Mouse (Mus musculus) midbrain, embryonic 10.5 days (tissue): ENCODE measurements around the gene Trim54. TPM values are rescaled to one million over a fixed set of nuclear protein-coding genes. Genes with fewer than 3 reads are reported as not detected.
A peak's percentile ranks its signal among the peaks of the same experiment; 100 is the strongest.

Source experiments
- DNase-seq: peaks from one replicate; pipeline ENCODE4 v3.0.0-alpha.2; 2017; ENCODE audit warnings: low spot score
- H3K27ac ChIP-seq: fragments of 300-500 bp; sonication (generic); replicated peaks from 2 replicates; pipeline ENCODE4 v1.5.1; 2016; ENCODE audit warnings: mild to moderate bottlenecking
- H3K27me3 ChIP-seq: fragments of 300-500 bp; sonication (generic); 2 replicates; pipeline ENCODE4 v1.6.1; 2016; ENCODE audit warnings: low read depth, mild to moderate bottlenecking; ENCODE audit not compliant: poor library complexity, severe bottlenecking
- H3K36me3 ChIP-seq: fragments of 300-500 bp; sonication (generic); 2 replicates; pipeline ENCODE4 v1.6.1; 2016; ENCODE audit warnings: mild to moderate bottlenecking, moderate library complexity
- H3K4me1 ChIP-seq: fragments of 300-500 bp; sonication (generic); 2 replicates; pipeline ENCODE4 v1.6.1; 2016
- H3K4me3 ChIP-seq: fragments of 300-500 bp; sonication (generic); 2 replicates; pipeline ENCODE4 v1.5.1; 2016; ENCODE audit warnings: mild to moderate bottlenecking, moderate library complexity
- H3K9me3 ChIP-seq: fragments of 300-500 bp; sonication (generic); replicated peaks from 2 replicates; pipeline ENCODE4 v1.6.1; 2016; ENCODE audit warnings: mild to moderate bottlenecking
- WGBS: fragments of 180-500 bp; shearing (Covaris S2); methylation state at CpG from one replicate; pipeline ENCODE4 v1.1.7; 2016; 5-methylcytosine and 5-hydroxymethylcytosine counted together
- polyA plus RNA-seq: library from polyadenylated mRNA; unstranded; fragments of >200 nt; fragmentation: Nextera tagmentation; extraction: Ambion mirVana; gene quantifications from 2 replicates; pipeline ENCODE4 v1.2.1, GENCODE M21; 2016

Gene Trim54
- polyA plus RNA-seq, 1 experiment from 2014 or later = not detected

DNA sequence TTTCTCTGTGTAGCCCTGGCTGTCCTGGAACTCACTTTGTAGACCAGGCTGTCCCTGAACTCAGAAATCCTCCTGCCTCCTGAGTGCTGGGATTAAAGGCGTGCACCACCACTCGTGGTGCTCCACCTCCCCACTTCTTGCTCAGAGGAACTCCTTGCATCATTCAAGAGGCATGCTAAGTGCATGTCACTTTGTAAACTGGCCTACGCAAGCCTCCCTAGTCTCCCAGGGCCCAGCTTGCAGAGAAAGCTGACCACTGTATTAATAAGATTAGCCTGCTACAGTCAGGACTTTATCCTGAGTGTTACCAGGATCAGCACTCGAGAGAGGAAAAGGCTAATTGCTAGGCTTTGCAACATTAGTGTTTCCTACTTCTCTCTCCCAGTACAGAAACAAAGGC, 52.1 kb downstream of the Trim54 start:
- Histone ChIP-seq H3K27ac (no peak overlapping the region), H3K4me1 (no peaks in the 10 kb centered on the region), H3K36me3 (peaks cover 98% of the 10 kb centered on the region), H3K9me3 (no peaks in the 10 kb centered on the region), H3K27me3 (no peaks in the 10 kb centered on the region), H3K4me3 (no peak overlapping the region)
- DNase-seq = no peak
- 94% methylated on average over 4 of the region's 4 CpGs for WGBS

DNA sequence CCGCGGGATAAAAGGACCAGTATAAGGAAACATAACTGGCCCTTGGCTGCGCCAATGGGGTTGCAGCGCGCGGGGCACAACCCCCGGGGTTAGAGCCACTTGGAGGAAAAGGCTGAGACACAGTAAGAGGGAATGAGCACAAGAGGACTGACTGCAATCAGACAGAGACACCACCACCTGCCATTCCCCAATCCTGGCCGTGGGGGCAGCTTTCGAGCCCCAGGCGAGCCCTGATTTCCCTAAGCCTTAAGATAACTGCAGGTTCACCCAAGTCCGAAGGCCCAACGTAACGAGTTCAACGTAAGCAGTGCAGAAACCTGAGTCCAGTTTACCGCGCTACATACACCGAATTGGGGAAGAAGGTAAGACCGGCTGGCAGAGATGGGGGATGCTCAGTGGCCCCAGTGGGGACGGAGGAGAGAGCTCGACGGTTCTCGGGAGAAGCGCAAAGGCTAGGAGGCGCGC, 62.8 kb downstream of the Trim54 start:
- WGBS = under 1% methylated on average over 25 of the region's 25 CpGs
- Histone ChIP-seq H3K9me3 (no peaks in the 10 kb centered on the region), H3K27ac (peak overlapping the region; percentile 95), H3K36me3 (peaks cover 30% of the 10 kb centered on the region), H3K4me3 (peak overlapping the region; percentile 97), H3K4me1 (peaks cover 15% of the 10 kb centered on the region), H3K27me3 (no peaks in the 10 kb centered on the region)
- DNase-seq = no peak

DNA sequence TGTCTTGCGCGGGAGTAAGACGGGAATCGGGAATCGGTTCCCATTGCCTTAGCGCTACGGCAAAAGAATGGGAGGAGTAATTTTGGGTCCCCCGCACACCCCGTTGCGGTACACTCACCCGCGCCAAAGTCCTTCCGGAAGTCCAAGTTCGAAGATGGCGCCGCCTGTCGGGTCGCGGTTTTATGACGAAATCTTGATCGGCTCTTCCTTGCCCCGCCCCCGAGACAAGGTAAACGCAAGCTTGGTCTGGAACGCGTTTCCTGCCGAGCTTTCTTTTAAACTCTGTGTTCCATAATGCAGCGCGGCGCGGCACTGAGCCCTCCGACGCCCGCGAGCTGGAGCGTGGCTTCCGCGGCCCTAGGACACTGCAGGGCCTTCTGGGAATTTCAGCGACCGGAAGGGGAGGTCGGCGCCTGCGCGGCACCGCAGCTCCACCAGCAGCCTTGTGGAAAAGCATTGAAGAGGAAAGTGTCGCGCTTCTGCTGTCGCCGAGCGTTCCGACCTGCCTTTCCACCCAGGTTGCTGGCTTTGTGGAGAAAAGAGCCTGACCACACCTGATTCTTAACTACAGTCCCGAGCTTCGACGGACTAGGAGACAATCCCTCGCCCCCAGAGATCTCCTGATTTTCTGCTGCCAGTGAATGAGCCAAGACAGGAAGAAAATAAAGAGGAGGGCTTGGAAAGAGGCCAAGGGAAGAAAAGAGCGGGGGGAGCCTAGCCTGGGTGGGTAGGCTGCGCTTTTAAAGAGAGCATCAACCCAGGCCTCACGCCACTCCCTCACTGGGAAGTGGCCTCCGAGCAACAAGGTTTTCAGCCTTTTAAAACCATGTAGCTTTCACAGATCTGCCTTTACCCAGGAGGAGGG, 63.5 kb downstream of the Trim54 start, which contains the start of the genes Gm29609 and Gtf3c2:
Gene Gm29609, minus strand, starts transcription at position 146 of the 865 bp plus-strand sequence.
Gene Gtf3c2, minus strand, starts transcription at position 379 of the 865 bp plus-strand sequence.
- Histone ChIP-seq H3K4me1 (peaks cover 15% of the 10 kb centered on the region), H3K27me3 (no peaks in the 10 kb centered on the region), H3K4me3 (peak within 1 kb of the TSS; percentile 97), H3K27ac (peak within 1 kb of the TSS; percentile 95), H3K9me3 (no peaks in the 10 kb centered on the region), H3K36me3 (peaks cover 23% of the 10 kb centered on the region)
- WGBS = under 1% methylated on average over 59 of the region's 59 CpGs
- peak; percentile 93 for DNase-seq

DNA sequence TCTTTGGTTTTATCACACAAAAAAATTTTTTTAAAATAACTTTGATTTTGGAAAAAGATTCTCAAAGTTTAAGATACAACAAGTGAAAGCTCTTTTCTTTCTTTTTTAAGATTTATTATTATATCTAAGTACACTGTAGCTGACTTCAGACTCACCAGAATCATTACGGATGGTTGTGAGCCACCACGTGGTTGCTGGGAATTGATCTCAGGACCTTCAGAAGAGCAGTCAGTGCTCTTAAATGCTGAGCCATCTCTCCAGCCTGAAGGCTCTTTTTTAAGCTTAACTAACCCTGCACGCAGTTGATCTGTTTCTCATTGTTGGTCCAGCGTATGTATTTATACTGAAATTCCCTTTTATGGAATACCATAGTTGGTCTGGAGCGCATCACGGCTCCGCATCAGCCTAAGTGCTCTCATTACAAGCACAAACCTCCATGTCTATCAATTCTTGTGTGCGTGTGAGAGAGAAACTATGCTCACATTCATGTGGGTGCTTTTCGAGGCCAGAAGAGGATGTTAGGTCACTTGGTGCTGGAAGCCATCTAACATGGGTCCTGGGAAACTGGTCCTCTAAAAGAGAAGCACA, 64.8 kb downstream of the Trim54 start:
- WGBS = 96% methylated on average over 9 of the region's 9 CpGs
- H3K27ac ChIP-seq = no peak overlapping the region
- H3K4me3 ChIP-seq = peak overlapping the region; percentile 97
- no peaks in the 10 kb centered on the region for H3K27me3 ChIP-seq
- no peak for DNase-seq
- H3K9me3 ChIP-seq = no peaks in the 10 kb centered on the region
- H3K36me3 ChIP-seq = peaks cover 16% of the 10 kb centered on the region
- H3K4me1 ChIP-seq = peaks cover 15% of the 10 kb centered on the region

DNA sequence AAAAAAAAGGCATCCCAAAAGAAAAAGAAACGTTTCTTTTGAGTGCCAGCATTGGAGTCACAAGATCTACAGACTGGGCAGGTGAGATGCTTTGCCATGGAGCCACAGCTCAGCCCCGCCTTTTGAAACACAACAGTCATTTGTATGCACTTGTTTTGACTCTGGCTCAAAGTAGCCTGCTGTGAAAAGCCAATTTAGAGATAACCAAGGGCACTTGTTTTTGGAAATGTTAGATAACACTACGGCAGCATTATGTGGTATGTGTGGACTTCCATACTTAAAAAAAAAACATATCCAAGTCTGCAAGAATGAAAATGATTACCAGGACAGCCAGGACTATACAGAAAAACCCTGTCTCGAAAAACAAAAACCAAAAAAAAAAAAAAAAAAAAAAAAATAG, 67.2 kb downstream of the Trim54 start:
- no peaks in the 10 kb centered on the region for H3K9me3 ChIP-seq
- peaks cover 12% of the 10 kb centered on the region for H3K4me1 ChIP-seq
- no peak for DNase-seq
- H3K27me3 ChIP-seq = no peaks in the 10 kb centered on the region
- WGBS = 60% methylated on average over 4 of the region's 4 CpGs
- no peak overlapping the region for H3K4me3 ChIP-seq
- H3K36me3 ChIP-seq = peaks cover 20% of the 10 kb centered on the region
- no peak overlapping the region for H3K27ac ChIP-seq

Other genes with a start within 250 kb of the Trim54 start
- gene Tmem214, start 248.7 kb upstream of the Trim54 start, polyA plus RNA-seq = 63.3 and 63.6 TPM in 2 replicates
- 17.4 and 20.1 TPM in 2 replicates for gene Agbl5, start 228.0 kb upstream of the Trim54 start, polyA plus RNA-seq
- 380 and 415 TPM in 2 replicates for gene Ost4, start 208.9 kb upstream of the Trim54 start, polyA plus RNA-seq
- gene Emilin1, start 203.3 kb upstream of the Trim54 start, polyA plus RNA-seq = 61.8 and 67.4 TPM in 2 replicates
- gene Khk, start 195.3 kb upstream of the Trim54 start, polyA plus RNA-seq = 7.5 and 9.7 TPM in 2 replicates
- gene Cgref1, start 171.1 kb upstream of the Trim54 start, polyA plus RNA-seq = 4.9 and 5.8 TPM in 2 replicates
- gene Preb, start 156.4 kb upstream of the Trim54 start, polyA plus RNA-seq = 138 and 149 TPM in 2 replicates
- gene Tcf23, start 148.1 kb upstream of the Trim54 start, polyA plus RNA-seq = 0.02 TPM in 1 of 2 replicates, not detected in the other
- 80.5 and 99.6 TPM in 2 replicates for gene Atraid, start 68.4 kb upstream of the Trim54 start, polyA plus RNA-seq
- gene Slc5a6, start 67.8 kb upstream of the Trim54 start, polyA plus RNA-seq = 10.6 and 11.4 TPM in 2 replicates
- gene Cad, start 61.9 kb upstream of the Trim54 start, polyA plus RNA-seq = 52.4 and 53.3 TPM in 2 replicates
- gene Dnajc5g, start 10.4 kb upstream of the Trim54 start, polyA plus RNA-seq = not detected in 2 replicates
- 1.5 and 7.1 TPM in 2 replicates for gene Slc30a3, start 8.5 kb upstream of the Trim54 start, polyA plus RNA-seq
- not detected in 2 replicates for gene Ucn, start 22.1 kb downstream of the Trim54 start, polyA plus RNA-seq
- gene Mpv17, start 37.5 kb downstream of the Trim54 start, polyA plus RNA-seq = 58.7 and 64.5 TPM in 2 replicates
- gene Gm29609, start 63.2 kb downstream of the Trim54 start, polyA plus RNA-seq = 1.7 and 2.1 TPM in 2 replicates
- gene Gtf3c2, start 63.4 kb downstream of the Trim54 start, polyA plus RNA-seq = 120 and 124 TPM in 2 replicates
- gene Snx17, start 76.5 kb downstream of the Trim54 start, polyA plus RNA-seq = 139 and 153 TPM in 2 replicates
- gene Eif2b4, start 76.7 kb downstream of the Trim54 start, polyA plus RNA-seq = 86.3 and 87.7 TPM in 2 replicates
- 11.5 and 13.8 TPM in 2 replicates for gene Zfp513, start 85.6 kb downstream of the Trim54 start, polyA plus RNA-seq
- 195 and 214 TPM in 2 replicates for gene Ppm1g, start 104.0 kb downstream of the Trim54 start, polyA plus RNA-seq
- 160 and 171 TPM in 2 replicates for gene Nrbp1, start 124.2 kb downstream of the Trim54 start, polyA plus RNA-seq
- gene Gm9970, start 124.5 kb downstream of the Trim54 start, polyA plus RNA-seq = 0.23 and 0.36 TPM in 2 replicates
- gene Krtcap3, start 135.0 kb downstream of the Trim54 start, polyA plus RNA-seq = 2.9 and 3.0 TPM in 2 replicates
- 33.8 and 40.6 TPM in 2 replicates for gene Ift172, start 174.4 kb downstream of the Trim54 start, polyA plus RNA-seq
- gene Fndc4, start 179.4 kb downstream of the Trim54 start, polyA plus RNA-seq = 48.9 and 51.0 TPM in 2 replicates
- gene Gckr, start 180.7 kb downstream of the Trim54 start, polyA plus RNA-seq = 0.24 TPM in 1 of 2 replicates, not detected in the other